9 mouse cellular contexts compared by ENCODE assay signal in genomic region chr7:37336171-37336850, GRCm38 (mm10).
DNase-seq lines count a peak whose midpoint lies in the region; ATAC-seq lines count a peak whose summit lies in the region.
"Had no signal": no experiment of that assay in that cellular context is flagged by ENCODE, and none has a peak within 500 bp of the region (broad histone marks: within the 10 kb centered on the region; RNA-seq: fewer than 3 reads in every experiment).

No protein-coding gene starts in this region.

- H3K9ac ChIP-seq in kidney, embryonic 15.5 days: peak overlapping the region; percentile 26; the same call in 1 of the 2 replicates
- H3K9ac ChIP-seq in embryonic facial prominence, embryonic 15.5 days: 0 out of 2 replicates have a peak overlapping the region, but pooled peaks have one; percentile 26
- H3K9ac ChIP-seq in intestine, embryonic 14.5 days (ENCODE audit: low read length): peak overlapping the region; percentile 25
- H3K9ac ChIP-seq in neural tube, embryonic 13.5 days: peak overlapping the region; percentile 70

- no peaks in the 10 kb centered on the region for H3K36me3 ChIP-seq in kidney, embryonic 15.5 days
- no peaks in the 10 kb centered on the region for H3K36me3 ChIP-seq in embryonic facial prominence, embryonic 15.5 days
- no peaks in the 10 kb centered on the region for H3K36me3 ChIP-seq in intestine, embryonic 14.5 days (ENCODE audit: control insufficient read depth, insufficient read depth, low read length)
- no peaks in the 10 kb centered on the region for H3K36me3 ChIP-seq in neural tube, embryonic 13.5 days

- H3K27me3 ChIP-seq in kidney, embryonic 15.5 days: peaks cover 52% of the 10 kb centered on the region
- peaks cover 27% of the 10 kb centered on the region for H3K27me3 ChIP-seq in embryonic facial prominence, embryonic 15.5 days
- peaks cover 6% of the 10 kb centered on the region; the same call in 1 of the 2 replicates for H3K27me3 ChIP-seq in intestine, embryonic 14.5 days (replicated peaks; ENCODE audit: control insufficient read depth, insufficient read depth, low read length)
- no peaks in the 10 kb centered on the region for H3K27me3 ChIP-seq in neural tube, embryonic 13.5 days

- H3K4me3 ChIP-seq in kidney, embryonic 15.5 days (replicated peaks): peak overlapping the region; percentile 44
- H3K4me3 ChIP-seq in embryonic facial prominence, embryonic 15.5 days (replicated peaks): peak overlapping the region; percentile 38
- H3K4me3 ChIP-seq in intestine, embryonic 14.5 days (ENCODE audit: low read depth, low read length): peak overlapping the region; percentile 35
- peak overlapping the region; percentile 30 for H3K4me3 ChIP-seq in neural tube, embryonic 13.5 days

- no peak for DNase-seq in kidney, adult 11 months
- DNase-seq in intestine, embryonic 14.5 days (ENCODE audit: low spot score): no peak
- DNase-seq in spleen, postnatal 14 days (ENCODE audit: low spot score in 2 of 2): no peak
- no peak for DNase-seq in adrenal gland, adult 2 months
- DNase-seq: heart, postnatal 4 days had no signal

- H3K4me2 ChIP-seq in kidney, embryonic 15.5 days: peak overlapping the region; percentile 79
- H3K4me2 ChIP-seq in embryonic facial prominence, embryonic 15.5 days (replicated peaks): peak overlapping the region; percentile 76
- H3K4me2 ChIP-seq in intestine, embryonic 14.5 days (ENCODE audit: low read length): peak overlapping the region; percentile 70
- peak overlapping the region; percentile 60 for H3K4me2 ChIP-seq in neural tube, embryonic 13.5 days

- WGBS in kidney, embryonic 15.5 days: 14% methylated on average over 12 of the region's 12 CpGs
- WGBS in embryonic facial prominence, embryonic 15.5 days: 7% methylated on average over 12 of the region's 12 CpGs
- 23% methylated on average over 12 of the region's 12 CpGs for WGBS in intestine, embryonic 14.5 days
- WGBS in neural tube, embryonic 13.5 days: 9% methylated on average over 12 of the region's 12 CpGs

- peaks cover 38% of the 10 kb centered on the region for H3K4me1 ChIP-seq in kidney, embryonic 15.5 days
- peaks cover 41% of the 10 kb centered on the region for H3K4me1 ChIP-seq in embryonic facial prominence, embryonic 15.5 days
- peaks cover 23% of the 10 kb centered on the region for H3K4me1 ChIP-seq in intestine, embryonic 14.5 days (replicated peaks; ENCODE audit: control insufficient read depth, insufficient read depth, low read length)
- peaks cover 47% of the 10 kb centered on the region for H3K4me1 ChIP-seq in neural tube, embryonic 13.5 days (replicated peaks)

- no peak overlapping the region for H3K27ac ChIP-seq in kidney, embryonic 15.5 days
- peak overlapping the region; percentile 74 for H3K27ac ChIP-seq in embryonic facial prominence, embryonic 15.5 days (replicated peaks)
- H3K27ac ChIP-seq in intestine, embryonic 14.5 days (ENCODE audit: low read depth): peak overlapping the region; percentile 65; the same call in 1 of the 2 replicates
- H3K27ac ChIP-seq in neural tube, embryonic 13.5 days (replicated peaks): peak overlapping the region; percentile 92

- no peaks in the 10 kb centered on the region for H3K9me3 ChIP-seq in kidney, embryonic 15.5 days (replicated peaks)
- no peaks in the 10 kb centered on the region for H3K9me3 ChIP-seq in embryonic facial prominence, embryonic 15.5 days (replicated peaks)
- H3K9me3 ChIP-seq in intestine, embryonic 14.5 days (ENCODE audit: control insufficient read depth, low read length): no peaks in the 10 kb centered on the region
- no peaks in the 10 kb centered on the region for H3K9me3 ChIP-seq in neural tube, embryonic 13.5 days

- no peak for ATAC-seq in kidney, embryonic 15.5 days (replicated peaks; ENCODE audit: low FRiP score)
- ATAC-seq in embryonic facial prominence, embryonic 15.5 days (ENCODE audit: insufficient number of reproducible peaks, low FRiP score, low TSS enrichment, low read depth): no peak
- ATAC-seq in intestine, embryonic 14.5 days (replicated peaks; ENCODE audit: low FRiP score, low TSS enrichment, low read depth): no peak
- peak; percentile 49; the same call in 1 of the 2 replicates for ATAC-seq in neural tube, embryonic 13.5 days (ENCODE audit: low read depth)
- ATAC-seq in megakaryocyte progenitor cell, adult 5-6 weeks (replicated peaks; ENCODE audit: poor library complexity): no peak
